Mouse (Mus musculus) testis, adult 2 months (tissue): ENCODE measurements around the gene Cckbr.

Experiments
- CTCF ChIP-seq: fragments of 200-500 bp; IDR thresholded peaks from 2 replicates; pipeline ENCODE4 v1.5.1; 2012; ENCODE audit warnings: low read depth, mild to moderate bottlenecking, inconsistent platforms, low read length, moderate library complexity; ENCODE audit not compliant: control insufficient read depth, insufficient read depth, insufficient replicate concordance
- POLR2A ChIP-seq: fragments of 200-500 bp; IDR thresholded peaks from 2 replicates; pipeline ENCODE4 v1.6.1; 2012; ENCODE audit warnings: low read depth, mild to moderate bottlenecking, inconsistent platforms, low read length, moderate library complexity; ENCODE audit not compliant: control insufficient read depth

GRCm38 (mm10) chr7:105485029-105485428, 59.5 kb downstream of the Cckbr start:
- TF ChIP-seq CTCF (no peak), POLR2A (no peak)
